Mouse (Mus musculus) midbrain, embryonic 10.5 days (tissue): Measurements from ENCODE around the gene Trim2. TPM values are rescaled to one million over a fixed set of nuclear protein-coding genes. Genes with fewer than 3 reads are reported as not detected.
A peak's percentile ranks its signal among the peaks of the same experiment; 100 is the strongest.

Experiments used
- DNase-seq: peaks from one replicate; pipeline ENCODE4 v3.0.0-alpha.2; 2017; ENCODE audit warnings: low spot score
- H3K27ac ChIP-seq: fragments of 300-500 bp; sonication (generic); replicated peaks from 2 replicates; pipeline ENCODE4 v1.5.1; 2016; ENCODE audit warnings: mild to moderate bottlenecking
- H3K27me3 ChIP-seq: fragments of 300-500 bp; sonication (generic); 2 replicates; pipeline ENCODE4 v1.6.1; 2016; ENCODE audit warnings: low read depth, mild to moderate bottlenecking; ENCODE audit not compliant: poor library complexity, severe bottlenecking
- H3K36me3 ChIP-seq: fragments of 300-500 bp; sonication (generic); 2 replicates; pipeline ENCODE4 v1.6.1; 2016; ENCODE audit warnings: mild to moderate bottlenecking, moderate library complexity
- H3K4me1 ChIP-seq: fragments of 300-500 bp; sonication (generic); 2 replicates; pipeline ENCODE4 v1.6.1; 2016
- H3K4me3 ChIP-seq: fragments of 300-500 bp; sonication (generic); 2 replicates; pipeline ENCODE4 v1.5.1; 2016; ENCODE audit warnings: mild to moderate bottlenecking, moderate library complexity
- H3K9me3 ChIP-seq: fragments of 300-500 bp; sonication (generic); replicated peaks from 2 replicates; pipeline ENCODE4 v1.6.1; 2016; ENCODE audit warnings: mild to moderate bottlenecking
- WGBS: fragments of 180-500 bp; shearing (Covaris S2); methylation state at CpG from one replicate; pipeline ENCODE4 v1.1.7; 2016; 5-methylcytosine and 5-hydroxymethylcytosine counted together
- polyA plus RNA-seq: library from polyadenylated mRNA; unstranded; fragments of >200 nt; fragmentation: Nextera tagmentation; extraction: Ambion mirVana; gene quantifications from 2 replicates; pipeline ENCODE4 v1.2.1, GENCODE M21; 2016

The Trim2 gene
- polyA plus RNA-seq, 1 experiment from 2014 or later: 81.7 TPM

- under 1% methylated on average over 29 of the region's 29 CpGs for WGBS
- Histone ChIP-seq H3K27ac (peak within 1 kb of the TSS; percentile 90), H3K27me3 (no peaks in the 10 kb centered on the region), H3K36me3 (peaks cover 21% of the 10 kb centered on the region), H3K4me3 (peak within 1 kb of the TSS; percentile 56), H3K9me3 (no peaks in the 10 kb centered on the region), H3K4me1 (peaks cover 14% of the 10 kb centered on the region)
- DNase-seq: peak; percentile 99
These were observed 151.1 kb downstream of the Trim2 start, which contains the start of gene Mnd1 for GRCm38 (mm10) chr3:84155558-84156006. TSS of gene Mnd1 (minus strand) at chr3:84155786.

GRCm38 (mm10) chr3:84155146-84155545 is 151.5 kb downstream of the Trim2 start:
- peak overlapping the region; percentile 90 for H3K27ac ChIP-seq
- peak overlapping the region; percentile 56 for H3K4me3 ChIP-seq
- no peaks in the 10 kb centered on the region for H3K9me3 ChIP-seq
- peaks cover 14% of the 10 kb centered on the region for H3K4me1 ChIP-seq
- peaks cover 17% of the 10 kb centered on the region for H3K36me3 ChIP-seq
- under 1% methylated on average over 27 of the region's 27 CpGs for WGBS
- DNase-seq: no peak
- H3K27me3 ChIP-seq: no peaks in the 10 kb centered on the region

GRCm38 (mm10) chr3:84154721-84155141 is 151.9 kb downstream of the Trim2 start:
- no peak for DNase-seq
- H3K4me3 ChIP-seq: peak overlapping the region; percentile 56
- no peaks in the 10 kb centered on the region for H3K27me3 ChIP-seq
- H3K9me3 ChIP-seq: no peaks in the 10 kb centered on the region; the same call in 1 of the 2 replicates
- peaks cover 13% of the 10 kb centered on the region for H3K36me3 ChIP-seq
- peaks cover 14% of the 10 kb centered on the region for H3K4me1 ChIP-seq
- peak overlapping the region; percentile 90; the same call in 1 of the 2 replicates for H3K27ac ChIP-seq
- WGBS: 17% methylated on average over 12 of the region's 12 CpGs

DNA sequence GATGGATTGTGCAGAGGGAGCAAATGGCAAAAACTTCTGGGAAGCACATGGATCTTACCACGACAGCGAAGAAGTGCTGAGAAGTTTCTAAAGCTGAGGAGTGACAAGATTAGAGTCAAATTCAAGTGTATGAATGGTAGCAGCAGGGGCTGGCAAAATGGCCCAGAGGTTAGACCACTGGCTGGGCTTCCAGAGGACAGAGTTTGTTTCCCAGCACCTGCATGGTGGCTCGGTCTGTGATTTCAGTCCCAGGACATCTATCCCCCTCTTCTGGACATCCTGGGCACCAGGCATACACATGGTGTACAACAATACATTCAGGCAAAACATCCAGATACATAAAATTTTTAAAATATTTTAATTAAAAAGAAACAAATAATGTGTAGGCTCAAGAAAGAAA is 156.8 kb downstream of the Trim2 start:
- 0 out of 2 replicates have a peak, but pooled peaks cover 3% of the 10 kb centered on the region for H3K36me3 ChIP-seq
- 97% methylated on average over 3 of the region's 3 CpGs for WGBS
- no peak overlapping the region for H3K4me3 ChIP-seq
- DNase-seq: no peak
- H3K27me3 ChIP-seq: no peaks in the 10 kb centered on the region
- H3K9me3 ChIP-seq: no peaks in the 10 kb centered on the region; the same call in 1 of the 2 replicates
- no peaks in the 10 kb centered on the region; the same call in 1 of the 2 replicates for H3K4me1 ChIP-seq
- no peak overlapping the region for H3K27ac ChIP-seq

DNA sequence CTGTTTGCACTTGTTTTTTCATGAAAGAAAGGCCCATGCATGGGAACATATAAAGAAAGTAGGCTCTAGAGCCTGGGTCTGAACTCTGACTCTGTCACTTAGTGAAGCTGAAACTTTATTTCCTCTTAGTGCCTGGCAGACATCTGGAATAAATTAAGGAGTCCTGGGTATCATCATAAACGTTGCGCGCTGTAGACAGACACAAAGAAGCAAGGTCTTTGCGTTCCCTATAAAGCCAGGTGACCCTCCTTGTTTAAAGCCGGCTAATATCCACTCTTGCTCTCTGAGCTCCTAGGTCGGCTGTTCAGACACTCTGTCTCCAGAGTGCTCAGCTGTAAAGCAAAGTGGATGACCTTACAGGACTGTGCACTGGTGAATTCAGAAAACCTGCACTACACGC is 165.7 kb downstream of the Trim2 start:
- 82% methylated on average over 7 of the region's 7 CpGs for WGBS
- H3K36me3 ChIP-seq: no peaks in the 10 kb centered on the region
- no peak overlapping the region for H3K27ac ChIP-seq
- H3K27me3 ChIP-seq: no peaks in the 10 kb centered on the region
- H3K9me3 ChIP-seq: no peaks in the 10 kb centered on the region
- no peaks in the 10 kb centered on the region for H3K4me1 ChIP-seq
- no peak overlapping the region for H3K4me3 ChIP-seq
- no peak for DNase-seq

GRCm38 (mm10) chr3:84136509-84136908 is 170.2 kb downstream of the Trim2 start:
- H3K4me1 ChIP-seq: peaks cover 6% of the 10 kb centered on the region
- H3K27me3 ChIP-seq: no peaks in the 10 kb centered on the region
- H3K9me3 ChIP-seq: no peaks in the 10 kb centered on the region
- H3K4me3 ChIP-seq: no peak overlapping the region
- no peak for DNase-seq
- H3K27ac ChIP-seq: no peak overlapping the region
- H3K36me3 ChIP-seq: no peaks in the 10 kb centered on the region
- WGBS: 90% methylated on average over 7 of the region's 7 CpGs

DNA sequence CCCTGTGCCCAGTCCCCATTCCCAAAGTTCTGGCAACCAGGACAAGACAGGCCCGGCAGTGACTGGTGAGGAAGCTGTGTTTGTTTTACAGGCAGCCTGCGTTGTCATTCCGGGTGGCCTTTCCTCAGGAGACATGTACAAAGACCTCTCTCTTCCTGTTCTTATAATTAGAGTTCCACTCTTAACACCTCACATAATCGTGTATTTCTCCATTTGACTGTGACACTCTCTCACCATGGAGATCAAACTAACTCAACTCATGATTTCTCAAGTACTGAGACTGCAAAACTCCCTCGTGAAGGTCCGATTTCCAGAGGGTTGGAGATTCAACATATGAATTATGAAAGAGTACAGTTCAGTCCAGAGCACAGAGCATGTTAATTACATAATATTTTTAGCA is 170.7 kb downstream of the Trim2 start:
- H3K27ac ChIP-seq: no peak overlapping the region
- no peak overlapping the region for H3K4me3 ChIP-seq
- no peaks in the 10 kb centered on the region for H3K27me3 ChIP-seq
- WGBS: 71% methylated on average over 6 of the region's 6 CpGs
- DNase-seq: no peak
- no peaks in the 10 kb centered on the region for H3K9me3 ChIP-seq
- H3K4me1 ChIP-seq: peaks cover 6% of the 10 kb centered on the region
- no peaks in the 10 kb centered on the region for H3K36me3 ChIP-seq

DNA sequence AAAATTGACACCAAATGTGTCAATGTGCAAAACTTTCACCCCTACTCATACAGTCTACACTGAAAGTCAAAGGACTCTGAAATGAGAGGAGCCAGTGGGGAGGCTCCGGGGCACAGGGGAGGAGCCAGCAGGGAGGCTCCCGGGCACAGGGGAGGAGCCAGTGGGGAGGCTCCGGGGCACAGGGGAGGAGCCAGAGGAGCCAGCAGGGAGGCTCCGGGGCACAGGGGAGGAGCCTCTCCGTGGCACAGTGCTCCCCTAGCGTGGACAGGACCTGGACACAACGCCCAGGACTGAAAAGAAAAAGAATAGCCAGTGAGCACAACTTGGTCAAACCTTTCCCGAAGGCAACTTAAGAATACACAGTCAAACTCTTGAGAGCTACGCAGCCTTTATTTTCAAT is 171.3 kb downstream of the Trim2 start:
- Histone ChIP-seq H3K36me3 (no peaks in the 10 kb centered on the region), H3K4me3 (no peak overlapping the region), H3K9me3 (no peaks in the 10 kb centered on the region), H3K27me3 (no peaks in the 10 kb centered on the region), H3K4me1 (peaks cover 6% of the 10 kb centered on the region), H3K27ac (no peak overlapping the region)
- no peak for DNase-seq
- WGBS: 30% methylated on average over 9 of the region's 9 CpGs

DNA sequence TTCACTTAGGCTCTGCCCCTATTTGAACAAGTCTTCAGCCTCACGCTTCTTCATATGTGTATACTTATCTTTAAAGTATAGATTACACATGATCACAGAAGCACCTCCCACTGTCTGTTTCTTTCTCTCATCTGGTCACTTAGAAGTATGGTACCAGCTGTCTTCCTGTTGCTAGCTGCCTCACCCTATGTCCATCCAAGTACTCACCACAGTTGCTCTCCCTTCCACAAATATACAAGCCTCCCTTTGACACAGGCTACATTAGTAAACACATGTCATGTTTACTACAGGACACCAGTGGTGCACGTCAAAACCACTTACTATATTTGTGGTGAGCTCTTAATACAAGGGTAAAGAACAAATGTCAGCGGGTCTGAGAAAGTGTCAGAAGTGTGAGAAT is 175.3 kb downstream of the Trim2 start:
- no peak overlapping the region for H3K27ac ChIP-seq
- H3K36me3 ChIP-seq: no peaks in the 10 kb centered on the region
- WGBS: 87% methylated on average over 3 of the region's 3 CpGs
- H3K9me3 ChIP-seq: no peaks in the 10 kb centered on the region
- no peak for DNase-seq
- no peak overlapping the region for H3K4me3 ChIP-seq
- H3K27me3 ChIP-seq: no peaks in the 10 kb centered on the region
- peaks cover 6% of the 10 kb centered on the region for H3K4me1 ChIP-seq

DNA sequence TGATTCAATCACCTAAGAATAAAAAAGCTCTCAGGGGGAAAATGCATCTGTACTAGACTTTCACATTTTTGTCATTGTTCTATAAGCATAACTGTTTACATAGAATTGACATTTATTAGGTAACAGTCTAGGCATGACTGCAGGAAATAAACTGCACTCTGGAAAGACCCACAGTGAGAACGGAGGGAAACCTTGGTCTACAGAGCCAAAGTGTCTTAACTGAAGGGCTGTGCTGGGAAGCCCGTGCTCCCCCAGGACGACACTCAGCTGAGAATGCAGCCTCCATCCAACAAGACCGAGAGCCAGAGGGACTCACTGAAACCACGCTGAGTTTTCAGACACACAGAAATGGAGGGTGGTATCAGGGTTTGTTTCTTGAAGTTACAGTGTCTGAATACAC is 175.9 kb downstream of the Trim2 start:
- 79% methylated on average over 5 of the region's 5 CpGs for WGBS
- H3K36me3 ChIP-seq: no peaks in the 10 kb centered on the region
- no peak overlapping the region for H3K27ac ChIP-seq
- H3K9me3 ChIP-seq: no peaks in the 10 kb centered on the region
- peaks cover 6% of the 10 kb centered on the region for H3K4me1 ChIP-seq
- no peaks in the 10 kb centered on the region for H3K27me3 ChIP-seq
- H3K4me3 ChIP-seq: no peak overlapping the region
- DNase-seq: no peak

- no peaks in the 10 kb centered on the region for H3K27me3 ChIP-seq
- H3K4me1 ChIP-seq: peaks cover 3% of the 10 kb centered on the region; the same call in 1 of the 2 replicates
- H3K4me3 ChIP-seq: no peak overlapping the region
- no peak for DNase-seq
- WGBS: 79% methylated on average over 11 of the region's 11 CpGs
- no peaks in the 10 kb centered on the region for H3K36me3 ChIP-seq
- H3K27ac ChIP-seq: no peak overlapping the region
- H3K9me3 ChIP-seq: no peaks in the 10 kb centered on the region
These were observed 177.5 kb downstream of the Trim2 start for GRCm38 (mm10) chr3:84128871-84129870.

DNA sequence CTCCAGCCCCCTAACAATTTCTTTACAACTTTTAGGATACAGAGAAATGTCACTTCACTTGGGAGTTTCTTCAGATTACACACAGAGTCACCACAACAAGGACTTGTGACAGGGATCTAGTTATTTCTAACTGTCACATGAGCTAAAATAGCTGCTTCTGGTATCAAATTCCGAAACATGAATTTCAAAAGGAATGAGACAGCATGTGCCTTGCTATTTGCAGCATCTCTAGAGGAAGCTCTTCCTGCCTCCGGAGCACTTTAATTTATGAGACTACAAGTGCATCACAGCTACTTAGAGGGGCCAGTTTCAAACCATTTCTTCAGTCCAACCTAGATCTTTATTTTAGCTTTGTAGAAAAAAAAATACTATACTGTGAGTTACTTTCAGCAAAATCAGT is 179.2 kb downstream of the Trim2 start:
- no peak for DNase-seq
- H3K4me1 ChIP-seq: peaks cover 4% of the 10 kb centered on the region; the same call in 1 of the 2 replicates
- no peaks in the 10 kb centered on the region for H3K27me3 ChIP-seq
- 89% methylated on average over 2 of the region's 2 CpGs for WGBS
- no peaks in the 10 kb centered on the region for H3K9me3 ChIP-seq
- no peak overlapping the region for H3K27ac ChIP-seq
- no peak overlapping the region for H3K4me3 ChIP-seq
- no peaks in the 10 kb centered on the region for H3K36me3 ChIP-seq

DNA sequence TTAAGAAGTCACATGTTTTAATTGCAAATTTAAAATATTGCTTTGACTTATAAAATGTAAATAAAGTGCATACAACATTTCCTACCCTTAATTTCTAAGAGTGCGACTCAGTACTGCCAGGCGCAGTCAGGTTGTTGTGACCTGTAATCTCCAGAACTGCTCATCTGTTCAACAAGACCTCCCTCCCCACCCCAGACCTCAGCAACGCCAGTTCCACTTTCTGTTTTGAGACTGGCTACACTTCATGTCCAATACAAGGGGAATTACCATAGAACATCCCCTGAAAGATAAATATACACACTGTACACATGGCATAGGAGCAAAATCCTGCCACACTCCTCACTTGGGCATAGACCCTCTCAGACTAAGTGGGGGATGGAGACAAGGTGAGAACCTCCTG is 180.0 kb downstream of the Trim2 start:
- Histone ChIP-seq H3K4me3 (no peak overlapping the region), H3K4me1 (peaks cover 4% of the 10 kb centered on the region; the same call in 1 of the 2 replicates), H3K9me3 (no peaks in the 10 kb centered on the region), H3K27ac (no peak overlapping the region), H3K36me3 (no peaks in the 10 kb centered on the region), H3K27me3 (no peaks in the 10 kb centered on the region)
- no peak for DNase-seq
- 88% methylated on average over 3 of the region's 3 CpGs for WGBS
